Mouse (Mus musculus) T-cell, adult 2 months (primary cell): ENCODE results near the gene Nol3.

ENCODE experiments used
- DNase-seq: peaks from one replicate; pipeline ENCODE4 v3.0.0; 2022; ENCODE audit warnings: low spot score

Nol3 gene

GRCm38 (mm10) chr8:105309142-105309847 is 33.4 kb downstream of the Nol3 start:
- DNase-seq = no peak

- no peak for DNase-seq
Observed at GRCm38 (mm10) chr8:105310118-105310517, 34.2 kb downstream of the Nol3 start.

GRCm38 (mm10) chr8:105311718-105312117 is 35.8 kb downstream of the Nol3 start:
- no peak for DNase-seq

- no peak for DNase-seq
Observed at GRCm38 (mm10) chr8:105312891-105313481, 37.0 kb downstream of the Nol3 start.

- no peak for DNase-seq
Observed at GRCm38 (mm10) chr8:105313622-105314402, 37.9 kb downstream of the Nol3 start.

- DNase-seq = no peak
Observed at GRCm38 (mm10) chr8:105315073-105315769, 39.3 kb downstream of the Nol3 start.

GRCm38 (mm10) chr8:105317941-105318340 is 42.0 kb downstream of the Nol3 start:
- DNase-seq = no peak

- DNase-seq = no peak
Observed at GRCm38 (mm10) chr8:105318662-105319190, 42.8 kb downstream of the Nol3 start.

- no peak for DNase-seq
Observed at GRCm38 (mm10) chr8:105323183-105323582, 47.2 kb downstream of the Nol3 start.

- DNase-seq = no peak
Observed at GRCm38 (mm10) chr8:105325641-105326093, 49.7 kb downstream of the Nol3 start.

- peak; percentile 97 for DNase-seq
Observed at GRCm38 (mm10) chr8:105326141-105326672, 50.3 kb downstream of the Nol3 start, which contains the start of the genes Lrrc29 and Tmem208. TSS of gene Lrrc29 (minus strand) at chr8:105326278. TSS of gene Tmem208 (plus strand) at chr8:105326354.

- DNase-seq = no peak
Observed at GRCm38 (mm10) chr8:105326968-105327367, 51.0 kb downstream of the Nol3 start.

GRCm38 (mm10) chr8:105330325-105330724 is 54.4 kb downstream of the Nol3 start:
- DNase-seq = no peak

GRCm38 (mm10) chr8:105331469-105331868 is 55.5 kb downstream of the Nol3 start:
- no peak for DNase-seq
